Mouse (Mus musculus) cerebellum, adult 18-20 months (tissue): ENCODE data around the gene Prl7a1.

Experiments used
- DNase-seq, 2 experiments: peaks; one replicate each; pipeline ENCODE4 v3.0.0; 2021

Gene Prl7a1

GRCm38 (mm10) chr13:27642393-27642792, at the start of gene Prl7a1:
Gene Prl7a1 (minus strand): TSS chr13:27642493.
- no peak for DNase-seq

DNA sequence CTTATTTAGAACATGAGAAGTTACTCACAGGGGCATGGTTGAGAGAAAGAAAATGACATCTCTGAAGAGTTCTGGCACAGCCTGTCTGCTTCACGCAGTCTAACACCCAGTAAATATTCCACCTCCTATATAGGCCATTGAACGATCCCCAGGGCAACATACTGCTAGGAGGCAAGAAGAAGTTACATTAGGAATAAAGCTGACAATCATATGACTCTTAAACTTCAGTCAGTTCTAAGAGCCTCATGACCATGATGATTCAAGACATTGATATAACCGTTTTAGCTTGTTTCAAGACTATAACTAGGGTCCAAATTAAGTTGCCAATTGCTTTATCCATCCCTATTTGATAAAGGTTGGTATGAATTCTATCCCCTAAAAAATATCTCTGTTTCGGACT, 25.6 kb upstream of the Prl7a1 start, which contains the start of gene Prl7a2:
Gene Prl7a2, minus strand, starts transcription at position 101 of the 400 bp plus-strand sequence.
- DNase-seq, result no peak

DNA sequence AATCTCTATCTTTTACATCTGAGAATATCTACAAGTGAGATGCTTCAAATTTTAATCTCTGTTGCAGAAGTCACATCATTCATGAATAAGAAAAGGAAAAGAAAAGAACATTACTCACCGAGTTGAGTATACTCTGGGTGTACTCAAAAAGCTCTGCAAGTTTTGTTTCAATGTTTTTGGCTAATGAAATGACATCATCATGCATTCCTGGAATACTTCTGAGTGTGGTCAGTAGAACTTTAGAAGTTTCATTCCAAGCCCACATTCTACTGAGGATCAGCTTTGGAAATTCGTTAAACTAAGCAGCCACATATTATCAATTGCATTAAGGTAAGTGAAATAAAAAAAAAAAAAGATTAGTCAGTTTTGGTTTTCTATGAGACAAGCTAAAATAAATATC, 18.5 kb upstream of the Prl7a1 start:
- DNase-seq, result no peak

- no peak for DNase-seq
These were observed 31.8 kb downstream of the Prl7a1 start, which contains the start of gene Prl7b1 for GRCm38 (mm10) chr13:27610482-27610881. Gene Prl7b1 (minus strand): TSS chr13:27610582.
